Mouse (Mus musculus) spleen, embryonic (tissue): ENCODE measurements around the gene Rnf130.

Source experiments
- CTCF ChIA-PET: fragments of 350-600 bp; sonication (Branson Sonifier 250); formaldehyde crosslinking; loops from one replicate; lab custom pipeline; 2022; lab: Charles Lee

The Rnf130 gene

DNA sequence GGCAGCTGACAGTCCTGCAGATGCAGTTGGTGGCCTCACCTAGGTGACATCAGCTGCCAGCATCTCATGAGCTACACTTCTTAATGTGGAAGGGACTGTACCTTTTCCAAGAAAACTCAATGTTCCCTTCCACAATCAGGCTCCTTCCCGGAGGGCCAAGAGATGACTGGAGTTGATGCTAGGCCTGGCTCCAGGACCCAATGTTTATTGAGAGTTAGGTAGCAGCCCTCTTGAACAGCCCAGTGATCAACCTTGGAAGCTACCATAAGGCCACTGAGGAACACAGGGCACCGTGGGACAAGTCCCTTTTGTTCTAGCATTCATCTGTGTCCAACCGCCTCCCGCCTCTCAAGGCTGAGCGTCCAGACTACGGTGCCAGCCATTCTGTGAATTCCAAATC is 107.1 kb downstream of the Rnf130 start:
- CTCF ChIA-PET: interaction anchor here (0.7 kb wide), 2 partner anchors 46 to 241 kb away, joined by 3 to 14 read pairs; no protein-coding TSS in a partner anchor

GRCm38 (mm10) chr11:50134136-50134859 is 109.2 kb downstream of the Rnf130 start:
- CTCF ChIA-PET: no interaction called here

- CTCF ChIA-PET: no interaction called here
Observed at GRCm38 (mm10) chr11:50138206-50138822, 113.2 kb downstream of the Rnf130 start.

- CTCF ChIA-PET: no interaction called here
Observed at GRCm38 (mm10) chr11:50139571-50139970, 114.4 kb downstream of the Rnf130 start.

DNA sequence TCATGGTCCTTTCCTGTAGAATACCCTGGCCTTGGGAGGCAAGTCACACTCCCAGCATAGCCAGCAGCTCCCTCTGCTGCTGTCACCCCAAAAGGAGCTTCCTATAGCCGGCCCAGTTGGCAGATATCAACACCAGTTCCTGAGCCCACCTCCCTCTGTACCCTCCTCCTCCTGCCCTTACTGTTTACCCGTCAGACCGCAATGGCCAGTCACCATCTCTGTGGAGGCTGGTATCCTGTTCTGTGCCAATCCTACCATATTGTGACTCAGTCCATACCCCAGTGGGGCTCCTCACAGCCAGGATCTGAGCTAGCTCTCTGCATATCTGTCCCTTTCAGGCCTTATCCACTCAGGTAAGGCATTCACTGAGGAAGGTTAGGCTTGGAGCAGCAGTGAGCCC is 120.4 kb downstream of the Rnf130 start:
- CTCF ChIA-PET: no interaction called here

- CTCF ChIA-PET: no interaction called here
Observed at GRCm38 (mm10) chr11:50146121-50146520, 121.0 kb downstream of the Rnf130 start.

DNA sequence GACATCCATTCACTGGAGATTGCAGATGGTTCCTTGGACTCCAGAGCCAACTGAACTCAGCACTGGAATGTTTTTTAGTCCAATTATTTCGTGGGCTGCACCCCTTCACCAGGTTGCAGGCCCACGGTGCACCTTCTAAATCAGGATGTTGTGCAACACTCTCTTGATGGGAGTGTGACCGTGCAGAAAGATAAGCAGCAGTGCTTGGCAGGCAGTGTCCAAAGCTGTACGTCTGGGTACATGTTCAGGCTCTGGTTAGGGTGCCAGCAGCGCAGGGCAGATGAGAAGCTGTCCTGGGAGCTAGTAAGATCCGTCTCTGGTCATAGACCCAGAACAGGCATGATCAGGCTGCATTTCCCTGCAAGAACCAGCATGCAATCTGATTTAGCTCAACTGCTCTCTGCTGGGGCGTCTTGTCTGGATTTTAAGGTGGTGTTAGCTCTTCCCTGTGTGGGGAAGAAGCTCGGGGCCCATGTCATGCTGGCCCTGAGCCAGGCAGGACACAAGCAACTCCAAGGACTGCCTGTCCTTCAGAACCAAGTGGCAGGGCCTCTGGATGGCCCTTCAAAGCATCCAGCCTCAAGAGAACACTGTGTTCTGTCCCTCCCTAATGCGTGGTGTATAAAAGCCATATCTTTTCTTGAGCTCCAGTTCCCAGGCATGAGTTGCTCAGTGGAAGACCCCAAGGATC is 122.3 kb downstream of the Rnf130 start:
- CTCF ChIA-PET: no interaction called here

DNA sequence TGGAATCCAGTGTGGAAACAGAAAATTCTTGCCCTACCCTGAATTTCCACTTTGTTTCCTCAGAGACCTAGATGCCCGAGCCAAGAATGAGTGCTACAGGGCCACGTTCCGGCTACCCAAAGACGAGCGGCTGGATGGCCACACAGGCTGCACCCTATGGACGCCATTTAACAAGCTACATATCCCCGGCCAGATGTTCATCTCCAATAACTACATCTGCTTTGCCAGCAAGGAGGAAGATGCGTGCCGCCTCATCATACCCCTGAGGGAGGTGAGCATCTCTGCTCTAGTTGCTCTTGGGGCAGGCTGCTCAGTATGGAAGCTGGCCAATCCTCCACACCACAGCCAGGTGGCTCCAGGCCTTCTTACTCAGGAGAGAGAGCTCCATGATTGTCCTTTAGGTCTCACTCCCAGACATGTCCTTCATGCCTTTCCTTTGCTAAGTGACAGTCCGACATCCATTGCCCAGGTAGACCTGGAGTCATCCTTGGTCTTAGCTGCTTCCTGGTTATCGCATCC is 122.9 kb downstream of the Rnf130 start:
- CTCF ChIA-PET: interaction anchor here (0.5 kb wide), 1 partner anchor 21 kb away, joined by 9 read pairs; no protein-coding TSS in a partner anchor

DNA sequence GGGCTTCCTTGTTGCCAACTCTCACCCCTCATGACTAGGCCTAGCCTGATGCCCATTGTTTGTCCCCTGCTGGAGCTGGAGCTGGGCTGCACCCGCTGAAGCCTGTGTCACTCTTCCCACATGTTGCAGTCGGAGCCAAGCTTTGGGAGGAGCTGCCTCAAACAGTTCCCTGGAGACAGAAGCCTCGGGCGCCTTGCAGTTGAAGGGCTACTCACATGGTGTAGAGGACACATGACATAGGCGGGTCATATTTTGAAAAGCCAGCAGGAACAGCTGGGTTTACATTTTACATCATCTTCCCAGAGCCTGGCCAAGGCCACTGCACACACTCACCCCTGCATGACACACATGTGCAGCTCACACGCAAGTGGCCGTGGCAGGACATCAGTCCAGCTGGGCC is 124.1 kb downstream of the Rnf130 start:
- CTCF ChIA-PET: no interaction called here

- CTCF ChIA-PET: no interaction called here
Observed at GRCm38 (mm10) chr11:50149603-50150150, 124.5 kb downstream of the Rnf130 start.

- CTCF ChIA-PET: no interaction called here
Observed at GRCm38 (mm10) chr11:50151374-50151773, 126.2 kb downstream of the Rnf130 start.

DNA sequence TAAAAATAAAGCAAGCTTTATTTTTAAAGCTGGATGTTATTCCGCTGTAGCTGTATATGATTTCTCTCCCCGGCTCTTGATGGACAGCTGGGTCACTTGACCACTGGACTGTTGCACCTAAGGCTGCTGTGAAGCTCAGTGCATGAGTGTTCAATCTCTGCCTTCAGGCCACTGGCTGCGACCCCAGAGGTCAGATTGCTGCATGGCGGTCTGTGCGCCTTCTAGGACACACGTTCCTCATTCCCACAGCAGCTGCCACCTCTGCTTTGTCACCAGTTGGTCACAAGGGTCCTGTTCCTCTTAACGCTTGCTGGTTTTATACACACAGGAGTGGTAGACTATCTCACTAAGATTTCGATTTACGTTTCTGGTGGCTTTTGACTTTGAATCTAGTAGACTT is 129.0 kb downstream of the Rnf130 start:
- CTCF ChIA-PET: no interaction called here
